Mouse (Mus musculus) limb, embryonic 14.5 days (tissue): ENCODE measurements around the gene Snx5. TPM values are rescaled to one million over a fixed set of nuclear protein-coding genes. Genes with fewer than 3 reads are reported as not detected.
A peak's percentile ranks its signal among the peaks of the same experiment; 100 is the strongest.

ENCODE experiments used
- ATAC-seq: fragments of 200-750 bp; cut with Nextera tagmentation; 2 replicates; pipeline ENCODE4 v1.8.0; 2017; ENCODE audit warnings: low read depth, moderate number of reproducible peaks, moderate TSS enrichment; ENCODE audit not compliant: low FRiP score
- DNase-seq: peaks from one replicate; pipeline ENCODE4 v3.0.0-alpha.2; 2015; ENCODE audit warnings: low spot score
- H3K27ac ChIP-seq: fragments of 300-500 bp; sonication (generic); replicated peaks from 2 replicates; pipeline ENCODE4 v1.5.1; 2014; ENCODE audit warnings: low read depth, mild to moderate bottlenecking, low read length, moderate library complexity, mixed read lengths
- H3K27me3 ChIP-seq: fragments of 300-500 bp; sonication (generic); 2 replicates; pipeline ENCODE4 v1.6.1; 2014; ENCODE audit warnings: low read length, mixed read lengths; ENCODE audit not compliant: control insufficient read depth, insufficient read depth
- H3K36me3 ChIP-seq: fragments of 300-500 bp; sonication (generic); 2 replicates; pipeline ENCODE4 v1.6.1; 2014; ENCODE audit warnings: mild to moderate bottlenecking, low read length, moderate library complexity, mixed read lengths; ENCODE audit not compliant: control insufficient read depth, insufficient read depth
- H3K4me1 ChIP-seq: fragments of 300-500 bp; sonication (generic); 2 replicates; pipeline ENCODE4 v1.6.1; 2014; ENCODE audit warnings: antibody characterized with exemption, low read length, mixed read lengths; ENCODE audit not compliant: control insufficient read depth, insufficient read depth
- H3K4me2 ChIP-seq: fragments of 300-500 bp; sonication (generic); replicated peaks from 2 replicates; pipeline ENCODE4 v1.6.1; 2014; ENCODE audit warnings: low read depth, mild to moderate bottlenecking, low read length, moderate library complexity; ENCODE audit not compliant: severe bottlenecking
- H3K4me3 ChIP-seq: fragments of 300-500 bp; sonication (generic); replicated peaks from 2 replicates; pipeline ENCODE4 v1.5.1; 2014; ENCODE audit warnings: low read length
- H3K9ac ChIP-seq: fragments of 300-500 bp; sonication (generic); 2 replicates; pipeline ENCODE4 v1.6.1; 2014; ENCODE audit warnings: mild to moderate bottlenecking, low read depth, low read length, moderate library complexity; ENCODE audit not compliant: severe bottlenecking
- H3K9me3 ChIP-seq: fragments of 300-500 bp; sonication (generic); 2 replicates; pipeline ENCODE4 v1.6.1; 2016; ENCODE audit warnings: low read length; ENCODE audit not compliant: control insufficient read depth
- POLR2A ChIP-seq: fragments of 200-500 bp; IDR thresholded peaks from 2 replicates; pipeline ENCODE4 v1.8.0; 2012; ENCODE audit warnings: inconsistent platforms, mild to moderate bottlenecking, moderate library complexity, borderline replicate concordance; ENCODE audit not compliant: insufficient read depth, insufficient read length; ENCODE audit errors: extremely low read depth
- WGBS: fragments of 180-500 bp; shearing (Covaris S2); extraction: QIAGEN DNeasy Blood & Tissue Kit; methylation state at CpG from one replicate; pipeline ENCODE4 v1.1.7; 2014; 5-methylcytosine and 5-hydroxymethylcytosine counted together
- polyA plus RNA-seq, 2 experiments: library from polyadenylated mRNA; depleted of rRNA in 1 of 2; stranded (reverse) in 1 of 2; unstranded in 1 of 2; fragments of >200 nt; fragmentation: Nextera tagmentation in 1 of 2; extraction: Ambion mirVana in 1 of 2; gene quantifications; 2 replicates each; pipeline versions ENCODE4 v1.2.1 to v1.2.3; 2012 to 2014

The Snx5 gene
- polyA plus RNA-seq, 2 experiments: 130 to 153 TPM

DNA sequence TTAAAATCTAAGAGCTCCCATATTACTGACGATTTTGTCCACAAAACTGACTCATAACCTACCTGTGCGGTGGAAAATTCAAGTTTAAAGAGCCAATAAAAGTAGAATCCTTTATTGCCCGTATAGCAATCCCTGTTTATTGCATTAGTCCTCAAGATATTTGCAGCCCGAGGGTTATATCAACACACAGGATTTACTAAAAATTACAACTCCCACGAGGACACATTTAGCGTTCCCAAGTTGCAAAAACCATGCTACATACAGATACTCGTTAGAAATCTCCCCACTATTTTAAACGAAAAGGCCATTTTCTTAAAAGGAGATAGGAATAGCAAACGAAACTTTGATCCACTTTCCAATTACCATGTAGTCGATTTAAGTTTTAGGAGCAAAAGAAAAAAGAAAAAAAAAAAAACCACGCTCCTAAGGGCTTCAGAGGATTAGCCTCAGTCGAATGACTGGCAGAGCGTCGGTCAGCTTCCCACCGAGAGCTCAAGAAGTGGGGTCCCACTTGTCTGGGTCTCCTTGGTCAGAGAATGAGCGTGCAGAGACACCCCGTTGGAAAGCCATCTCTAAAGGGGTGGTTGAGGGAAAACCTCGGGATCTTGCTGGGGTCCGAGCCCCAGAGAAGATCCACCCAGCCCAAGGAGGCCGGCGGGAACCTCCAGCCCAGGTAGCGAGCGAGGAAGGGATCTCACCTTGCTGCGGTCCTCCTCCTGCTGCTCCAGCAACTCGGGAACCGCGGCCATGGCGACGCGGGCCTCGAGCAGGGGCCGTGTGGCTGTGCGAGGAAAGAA is 829 bp downstream of the Snx5 start:
- no peak for DNase-seq
- H3K9ac ChIP-seq: peak overlapping the region; percentile 97
- peaks cover 17% of the 10 kb centered on the region for H3K4me1 ChIP-seq
- no peaks in the 10 kb centered on the region for H3K27me3 ChIP-seq
- peak overlapping the region; percentile 75 for H3K4me2 ChIP-seq
- no peak for TF ChIP-seq POLR2A
- peak overlapping the region; percentile 97 for H3K27ac ChIP-seq
- no peaks in the 10 kb centered on the region for H3K9me3 ChIP-seq
- H3K36me3 ChIP-seq: no peaks in the 10 kb centered on the region
- ATAC-seq: peak; percentile 1; the same call in 1 of the 2 replicates
- H3K4me3 ChIP-seq: peak overlapping the region; percentile 87
- whole genome bisulfite sequencing: under 1% methylated on average over 25 of the region's 33 CpGs

DNA sequence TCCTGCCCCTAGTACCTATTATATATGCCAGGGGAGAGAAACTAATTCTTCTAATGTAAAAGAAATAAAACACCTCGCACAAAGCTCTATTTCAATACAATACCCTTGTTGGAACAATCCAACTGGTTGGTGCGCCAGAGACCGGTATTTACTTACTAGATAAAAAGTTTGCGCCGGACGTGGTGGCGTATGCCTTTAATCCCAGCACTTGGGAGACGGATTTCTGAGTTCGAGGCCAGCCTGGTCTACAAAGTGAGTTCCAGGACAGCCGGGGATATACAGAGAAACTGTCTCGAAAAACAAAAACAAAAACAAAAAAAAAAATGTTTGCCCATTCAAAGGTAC is 1.4 kb downstream of the Snx5 start:
- Histone ChIP-seq H3K4me2 (peak overlapping the region; percentile 75), H3K36me3 (no peaks in the 10 kb centered on the region)

DNA sequence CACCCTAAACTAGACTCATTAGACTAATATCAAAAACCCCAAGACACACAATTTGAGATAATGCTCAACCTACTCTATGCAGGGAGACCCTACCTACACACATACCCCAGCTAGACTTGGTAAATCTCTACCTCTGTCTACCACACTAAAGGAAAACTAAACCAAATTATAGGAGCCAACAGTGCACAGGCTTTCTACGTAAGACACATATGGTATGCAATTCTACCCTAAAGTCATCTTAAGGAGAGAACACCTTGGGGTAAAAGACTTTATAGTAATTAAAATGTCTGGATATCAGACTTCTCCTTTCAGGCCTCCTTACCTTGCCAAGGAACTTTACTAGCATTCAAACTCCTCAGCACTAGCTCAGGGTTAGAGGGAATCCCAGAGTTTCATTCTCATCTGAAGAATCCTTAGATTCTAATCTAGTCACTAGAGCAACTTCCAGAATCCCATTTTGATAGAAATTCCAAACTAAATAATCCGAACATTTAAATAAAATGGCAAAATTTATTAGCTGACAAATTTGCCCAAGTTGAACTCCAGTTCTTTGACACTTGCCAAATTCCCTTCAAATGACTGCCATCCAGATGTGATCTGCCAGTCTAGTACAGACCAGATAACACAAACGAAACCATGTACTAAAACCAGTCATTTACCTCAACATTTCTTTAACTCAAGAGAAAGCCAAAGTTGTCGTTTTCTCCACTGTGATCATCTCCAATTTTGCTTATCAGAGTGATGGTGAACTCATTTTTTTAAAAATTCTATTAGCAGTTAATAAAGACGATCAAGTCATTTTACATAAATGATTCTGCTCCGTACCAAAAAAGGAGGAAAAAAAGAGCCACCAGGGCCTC is 2.0 kb downstream of the Snx5 start:
- H3K9ac ChIP-seq: peak overlapping the region; percentile 97
- no peaks in the 10 kb centered on the region for H3K36me3 ChIP-seq
- peak overlapping the region; percentile 75 for H3K4me2 ChIP-seq
- WGBS: 6% methylated on average over 6 of the region's 6 CpGs
- no peaks in the 10 kb centered on the region for H3K9me3 ChIP-seq
- no peak for DNase-seq
- TF ChIP-seq POLR2A: no peak
- no peaks in the 10 kb centered on the region for H3K27me3 ChIP-seq
- peak overlapping the region; percentile 87 for H3K4me3 ChIP-seq
- H3K27ac ChIP-seq: no peak overlapping the region
- ATAC-seq: no peak
- H3K4me1 ChIP-seq: peaks cover 17% of the 10 kb centered on the region

More for the DNA sequence above, 1.4 kb downstream of the Snx5 start:
- Histone ChIP-seq H3K4me3 (peak overlapping the region; percentile 87), H3K27me3 (no peaks in the 10 kb centered on the region), H3K9me3 (no peaks in the 10 kb centered on the region), H3K27ac (no peak overlapping the region), H3K9ac (peak overlapping the region; percentile 97), H3K4me1 (peaks cover 15% of the 10 kb centered on the region)
- no peak for TF ChIP-seq POLR2A
- 2% methylated on average over 11 of the region's 11 CpGs for WGBS
- ATAC-seq (no peak), DNase-seq (no peak)

DNA sequence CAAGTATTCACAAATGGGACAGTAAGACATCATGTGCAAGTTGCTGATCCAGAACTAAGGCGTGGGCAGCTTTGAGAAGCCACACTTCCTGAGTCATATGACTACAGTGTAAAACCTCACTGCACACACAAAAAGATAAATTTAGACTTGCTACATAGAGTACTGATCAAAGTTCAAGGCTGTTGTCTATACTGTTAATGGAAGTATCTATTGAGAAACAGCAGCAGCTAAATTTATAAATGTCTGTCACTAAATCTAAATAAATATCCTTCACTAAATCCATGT is 3.0 kb downstream of the Snx5 start:
- no peak for ATAC-seq

DNA sequence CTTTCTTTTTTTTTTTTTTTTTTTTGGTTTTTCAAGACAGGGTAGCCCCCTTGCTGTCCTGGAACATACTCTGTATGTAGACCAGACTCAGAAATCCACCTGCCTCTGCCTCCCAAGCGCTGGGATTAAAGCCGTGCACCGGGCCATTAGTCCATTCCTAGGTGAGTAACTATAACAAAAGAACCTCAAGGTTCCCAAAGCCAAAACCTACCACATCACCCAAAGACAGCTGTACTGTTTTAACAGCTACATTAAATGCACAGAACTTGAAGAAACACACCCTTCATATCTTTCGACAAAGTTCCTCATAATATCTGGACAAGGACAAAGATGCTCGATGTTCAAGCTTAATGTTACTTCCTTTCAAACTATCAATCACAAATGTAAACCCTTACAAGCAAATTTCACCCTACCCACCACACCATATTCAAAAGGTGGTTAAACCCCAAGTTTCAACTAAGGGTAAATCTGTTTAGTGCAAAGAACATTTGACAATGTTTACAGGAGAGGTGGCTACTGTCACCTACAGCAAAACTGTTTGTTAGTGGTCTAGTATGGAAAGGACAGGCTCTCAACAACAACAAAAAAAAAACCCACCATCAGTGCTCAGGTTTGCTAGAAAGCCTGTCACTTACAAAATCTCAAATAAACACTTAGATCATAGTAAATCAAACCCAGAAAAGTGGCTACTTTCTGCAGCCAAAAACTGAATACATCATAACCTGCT is 3.5 kb downstream of the Snx5 start:
- H3K4me3 ChIP-seq: no peak overlapping the region
- ATAC-seq (no peak), DNase-seq (no peak)
- WGBS: 54% methylated on average over 5 of the region's 5 CpGs
- no peak overlapping the region; the same call in 1 of the 2 replicates for H3K4me2 ChIP-seq
- H3K27me3 ChIP-seq: no peaks in the 10 kb centered on the region
- no peaks in the 10 kb centered on the region for H3K9me3 ChIP-seq
- no peak for TF ChIP-seq POLR2A
- H3K4me1 ChIP-seq: peaks cover 18% of the 10 kb centered on the region
- no peak overlapping the region for H3K27ac ChIP-seq
- no peak overlapping the region for H3K9ac ChIP-seq
- 0 out of 2 replicates have a peak, but pooled peaks cover 6% of the 10 kb centered on the region for H3K36me3 ChIP-seq

More for the DNA sequence above, 3.0 kb downstream of the Snx5 start:
- Histone ChIP-seq H3K4me1 (peaks cover 18% of the 10 kb centered on the region), H3K4me3 (no peak overlapping the region), H3K36me3 (0 out of 2 replicates have a peak, but pooled peaks cover 6% of the 10 kb centered on the region), H3K9me3 (no peaks in the 10 kb centered on the region), H3K4me2 (peak overlapping the region; percentile 75; the same call in 1 of the 2 replicates), H3K27me3 (no peaks in the 10 kb centered on the region), H3K27ac (no peak overlapping the region), H3K9ac (no peak overlapping the region)
- WGBS: 57% methylated on average over 1 of the region's 1 CpGs
- no peak for DNase-seq
- TF ChIP-seq POLR2A: no peak
